Mouse (Mus musculus): Measurements from ENCODE around the gene Bcl11a. TPM values are rescaled to one million over a fixed set of nuclear protein-coding genes. Genes with fewer than 3 reads are reported as not detected.
A peak's percentile ranks its signal among the peaks of the same experiment; 100 is the strongest.

Gene Bcl11a
- polyA plus RNA-seq, 1 experiment from 2014 or later, result 117 TPM

DNA sequence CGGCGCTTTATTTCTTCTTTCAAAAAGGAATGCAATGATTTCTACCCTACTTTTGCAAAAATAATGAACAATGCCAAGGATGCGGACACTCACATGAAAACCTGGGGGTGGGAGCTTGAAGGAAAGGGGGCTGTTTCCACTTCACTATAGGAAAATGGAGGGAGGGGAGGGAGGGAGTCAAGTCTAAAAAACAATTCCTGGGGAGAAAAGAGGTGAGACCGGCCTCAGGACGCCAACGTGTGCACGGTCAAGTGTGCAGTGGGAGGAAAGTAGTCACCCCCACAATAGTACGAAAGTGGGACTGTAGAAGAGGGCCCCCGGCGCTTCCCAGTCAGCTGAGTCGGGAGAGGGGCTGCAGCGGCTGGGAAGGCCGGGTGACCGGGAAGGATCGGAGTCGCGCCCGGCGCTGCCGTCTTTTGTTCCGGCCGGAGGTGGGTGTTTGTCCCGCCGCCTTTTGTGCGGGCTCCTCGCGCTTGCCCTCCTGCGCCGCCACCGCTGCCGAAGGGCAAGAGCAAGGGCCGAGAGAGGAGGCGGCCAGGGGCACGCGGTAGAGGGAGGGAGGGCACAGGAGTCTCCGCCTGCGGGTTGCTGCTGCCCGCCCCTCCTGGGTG, 955 bp downstream of the Bcl11a start:
- H3K9ac ChIP-seq (replicated peaks; ENCODE audit: low read length), result peak overlapping the region; percentile 90
- peaks cover 21% of the 10 kb centered on the region for H3K4me1 ChIP-seq (ENCODE audit: control insufficient read depth, insufficient read depth, low read length)
- DNase-seq (peak; percentile 71), ATAC-seq (ENCODE audit: low FRiP score, low TSS enrichment) (no peak)
- H3K27ac ChIP-seq (replicated peaks; ENCODE audit: low read depth, low read length), result peak overlapping the region; percentile 96
- no peaks in the 10 kb centered on the region for H3K9me3 ChIP-seq (ENCODE audit: control insufficient read depth, low read length)
- H3K27me3 ChIP-seq (ENCODE audit: control insufficient read depth, insufficient read depth, low read length), result no peaks in the 10 kb centered on the region
- H3K4me3 ChIP-seq (replicated peaks; ENCODE audit: low read depth, low read length), result peak overlapping the region; percentile 67
- under 1% methylated on average over 38 of the region's 38 CpGs for WGBS
- H3K36me3 ChIP-seq (ENCODE audit: control insufficient read depth, insufficient read depth, low read length), result no peaks in the 10 kb centered on the region
- H3K4me2 ChIP-seq (ENCODE audit: low read length), result peak overlapping the region; percentile 99

DNA sequence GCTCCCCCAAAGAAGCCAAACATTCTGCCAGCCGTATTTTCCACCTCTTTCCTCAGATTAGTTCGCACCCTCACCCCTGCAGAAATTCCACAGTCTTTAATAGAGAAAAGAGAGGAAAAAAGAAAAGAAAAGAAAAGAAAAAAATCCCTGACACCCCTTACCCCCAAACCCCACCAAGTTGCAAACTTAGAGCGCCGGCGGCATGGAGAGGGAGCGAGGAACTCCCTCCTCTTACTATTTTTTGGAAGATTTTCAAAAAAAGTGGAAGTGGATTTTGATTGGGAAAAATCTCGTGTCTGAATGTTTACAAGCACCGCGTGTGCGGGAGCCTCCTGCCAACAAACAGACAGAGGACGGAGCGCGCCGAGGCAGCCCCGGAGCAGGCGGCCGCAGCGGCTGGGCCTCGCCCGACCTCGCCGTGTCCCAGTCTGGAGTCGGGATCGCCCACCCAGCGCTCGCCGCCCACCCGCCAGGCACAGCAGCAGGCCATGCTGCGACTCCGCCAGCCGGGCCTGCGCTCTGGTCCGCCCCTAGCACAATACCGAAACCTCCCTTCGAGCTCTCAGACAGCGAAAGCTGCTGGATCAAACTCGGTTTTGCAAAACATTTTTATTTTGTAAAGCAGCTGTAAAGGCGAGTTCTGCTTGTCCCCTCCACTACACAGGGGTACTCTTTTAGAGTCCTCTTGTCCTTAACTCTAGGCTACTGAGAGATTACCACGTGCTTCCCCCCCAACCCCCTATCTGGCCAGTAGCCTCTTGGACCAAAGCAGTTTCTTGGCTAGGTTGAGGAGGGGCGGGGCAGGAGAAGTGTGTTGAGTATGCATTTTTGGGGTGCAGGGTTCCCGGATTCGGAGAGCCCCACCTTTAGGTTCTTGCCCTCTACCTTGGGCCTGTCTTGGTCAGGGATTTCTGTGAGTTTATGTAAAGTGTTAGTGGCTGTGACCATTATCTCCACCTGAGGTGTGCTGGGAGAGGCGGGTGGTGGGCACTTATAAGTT, 1.8 kb downstream of the Bcl11a start:
- DNase-seq (peak; percentile 75), ATAC-seq (ENCODE audit: low FRiP score, low TSS enrichment) (no peak)
- H3K27ac ChIP-seq (replicated peaks; ENCODE audit: low read depth, low read length), result peak overlapping the region; percentile 96
- no peaks in the 10 kb centered on the region for H3K36me3 ChIP-seq (ENCODE audit: control insufficient read depth, insufficient read depth, low read length)
- H3K4me2 ChIP-seq (ENCODE audit: low read length), result peak overlapping the region; percentile 99
- peak overlapping the region; percentile 90 for H3K9ac ChIP-seq (replicated peaks; ENCODE audit: low read length)
- peak overlapping the region; percentile 67 for H3K4me3 ChIP-seq (replicated peaks; ENCODE audit: low read depth, low read length)
- WGBS, result under 1% methylated on average over 43 of the region's 43 CpGs
- peaks cover 23% of the 10 kb centered on the region for H3K4me1 ChIP-seq (ENCODE audit: control insufficient read depth, insufficient read depth, low read length)
- no peaks in the 10 kb centered on the region for H3K9me3 ChIP-seq (ENCODE audit: control insufficient read depth, low read length)
- H3K27me3 ChIP-seq (ENCODE audit: control insufficient read depth, insufficient read depth, low read length), result no peaks in the 10 kb centered on the region

DNA sequence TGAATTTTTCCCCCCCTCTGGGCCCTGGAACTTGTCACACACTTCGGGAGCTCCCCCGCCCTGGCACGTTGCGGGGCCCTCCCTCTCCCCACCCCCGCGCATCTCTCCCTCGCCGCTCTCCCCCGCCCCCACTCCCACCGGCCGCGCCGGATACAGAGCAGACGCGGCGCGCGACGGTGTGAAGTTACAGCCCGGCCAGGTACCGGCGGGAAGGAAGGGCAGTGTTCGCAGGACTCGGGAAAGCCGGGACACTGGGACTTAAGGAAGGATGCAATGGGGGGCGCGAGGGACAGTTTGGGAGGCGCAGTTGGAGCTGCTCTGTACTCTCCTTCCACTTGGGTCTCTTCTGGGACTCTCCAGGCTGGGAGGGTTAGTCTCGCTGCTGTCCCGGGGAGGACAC, 2.7 kb downstream of the Bcl11a start:
- DNase-seq (peak; percentile 83), ATAC-seq (ENCODE audit: low FRiP score, low TSS enrichment) (peak; percentile 34)
- Histone ChIP-seq H3K36me3 (ENCODE audit: control insufficient read depth, insufficient read depth, low read length) (peaks cover 5% of the 10 kb centered on the region), H3K4me1 (ENCODE audit: control insufficient read depth, insufficient read depth, low read length) (peaks cover 22% of the 10 kb centered on the region), H3K4me2 (ENCODE audit: low read length) (peak overlapping the region; percentile 99), H3K4me3 (replicated peaks; ENCODE audit: low read depth, low read length) (peak overlapping the region; percentile 67), H3K9me3 (ENCODE audit: control insufficient read depth, low read length) (no peaks in the 10 kb centered on the region), H3K27ac (replicated peaks; ENCODE audit: low read depth, low read length) (peak overlapping the region; percentile 96), H3K9ac (replicated peaks; ENCODE audit: low read length) (peak overlapping the region; percentile 90), H3K27me3 (ENCODE audit: control insufficient read depth, insufficient read depth, low read length) (no peaks in the 10 kb centered on the region)
- under 1% methylated on average over 30 of the region's 30 CpGs for WGBS

DNA sequence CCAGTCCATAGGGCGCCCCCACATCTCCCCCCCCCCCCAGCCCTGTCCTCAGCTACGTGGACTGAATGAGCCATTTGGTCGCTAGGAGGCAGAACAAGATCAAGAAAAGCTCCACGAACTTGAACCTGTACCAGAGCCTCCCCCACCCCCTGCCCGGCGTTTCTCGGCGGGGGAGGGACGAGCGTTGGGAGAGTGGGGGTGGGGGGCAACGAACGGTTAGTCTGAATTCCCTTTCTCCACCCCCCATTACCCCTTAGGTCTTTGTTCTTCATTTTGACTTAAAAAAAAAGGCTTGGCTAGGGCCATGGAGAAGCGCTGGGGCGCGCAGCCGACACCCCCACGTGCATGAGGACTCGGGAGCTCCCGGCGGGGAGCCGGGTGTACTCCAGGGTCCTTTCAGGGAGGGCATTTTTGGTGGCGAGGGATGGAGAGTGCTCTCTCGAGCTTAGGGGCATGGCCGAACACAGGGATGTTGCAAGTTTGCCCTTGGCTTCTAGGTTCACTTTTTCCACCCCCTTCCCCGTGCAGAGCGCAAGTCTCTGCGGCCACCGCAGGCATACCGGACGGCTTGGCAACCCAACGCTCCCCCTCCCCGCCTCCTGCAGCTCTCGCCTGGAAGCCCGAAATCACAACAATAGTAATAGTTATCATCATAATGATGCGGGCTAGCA, 3.3 kb downstream of the Bcl11a start:
- Histone ChIP-seq H3K9me3 (ENCODE audit: control insufficient read depth, low read length) (no peaks in the 10 kb centered on the region), H3K4me3 (replicated peaks; ENCODE audit: low read depth, low read length) (peak overlapping the region; percentile 67), H3K4me2 (ENCODE audit: low read length) (peak overlapping the region; percentile 99), H3K36me3 (ENCODE audit: control insufficient read depth, insufficient read depth, low read length) (peaks cover 11% of the 10 kb centered on the region), H3K9ac (replicated peaks; ENCODE audit: low read length) (peak overlapping the region; percentile 90), H3K4me1 (ENCODE audit: control insufficient read depth, insufficient read depth, low read length) (peaks cover 26% of the 10 kb centered on the region), H3K27ac (replicated peaks; ENCODE audit: low read depth, low read length) (peak overlapping the region; percentile 96), H3K27me3 (ENCODE audit: control insufficient read depth, insufficient read depth, low read length) (no peaks in the 10 kb centered on the region)
- DNase-seq (peak; percentile 89), ATAC-seq (ENCODE audit: low FRiP score, low TSS enrichment) (peak; percentile 60)
- WGBS, result under 1% methylated on average over 35 of the region's 35 CpGs

DNA sequence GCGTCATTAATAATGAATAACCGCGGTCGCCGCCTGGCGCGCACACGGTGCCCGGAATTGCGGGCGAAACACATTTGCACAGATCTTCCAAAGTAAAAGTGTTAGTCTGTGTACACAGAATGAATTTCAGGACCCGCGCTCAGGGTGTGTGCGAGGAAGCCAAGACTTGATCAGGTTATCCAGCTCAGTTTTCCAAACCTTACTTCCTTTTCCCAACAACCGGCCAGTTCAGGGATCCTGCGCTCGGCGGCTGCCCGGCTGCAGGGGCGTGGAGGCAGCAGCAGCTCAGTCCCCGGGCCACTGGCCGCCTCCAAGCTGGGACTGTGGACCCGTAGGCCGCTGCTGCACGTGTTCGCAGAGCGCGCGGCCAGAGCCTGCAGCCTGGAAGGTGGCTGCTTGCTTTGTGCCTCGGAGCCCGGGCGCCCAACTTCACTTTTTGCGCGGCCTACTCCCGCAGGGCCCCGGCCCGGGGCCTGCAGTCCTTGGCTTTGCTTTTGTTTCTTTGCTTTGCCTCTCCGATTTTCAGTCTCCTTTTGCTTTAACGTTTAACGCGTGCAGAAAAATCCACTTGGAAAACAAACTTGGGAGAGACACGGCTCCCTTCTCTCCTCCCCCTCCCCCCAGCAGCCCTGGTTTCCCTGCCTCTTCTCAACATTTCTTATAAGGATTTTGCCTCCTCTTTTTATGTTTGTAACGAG, 4.0 kb downstream of the Bcl11a start:
- peaks cover 29% of the 10 kb centered on the region for H3K4me1 ChIP-seq (ENCODE audit: control insufficient read depth, insufficient read depth, low read length)
- H3K9ac ChIP-seq (replicated peaks; ENCODE audit: low read length), result peak overlapping the region; percentile 90
- under 1% methylated on average over 43 of the region's 43 CpGs for WGBS
- H3K27ac ChIP-seq (replicated peaks; ENCODE audit: low read depth, low read length), result peak overlapping the region; percentile 96
- peak overlapping the region; percentile 99 for H3K4me2 ChIP-seq (ENCODE audit: low read length)
- H3K9me3 ChIP-seq (ENCODE audit: control insufficient read depth, low read length), result no peaks in the 10 kb centered on the region
- peak; percentile 80 for DNase-seq
- H3K4me3 ChIP-seq (replicated peaks; ENCODE audit: low read depth, low read length), result peak overlapping the region; percentile 67
- H3K36me3 ChIP-seq (ENCODE audit: control insufficient read depth, insufficient read depth, low read length), result peaks cover 16% of the 10 kb centered on the region
- H3K27me3 ChIP-seq (ENCODE audit: control insufficient read depth, insufficient read depth, low read length), result no peaks in the 10 kb centered on the region
- peak; percentile 22; the same call in 1 of the 2 replicates for ATAC-seq (ENCODE audit: low FRiP score, low TSS enrichment)

DNA sequence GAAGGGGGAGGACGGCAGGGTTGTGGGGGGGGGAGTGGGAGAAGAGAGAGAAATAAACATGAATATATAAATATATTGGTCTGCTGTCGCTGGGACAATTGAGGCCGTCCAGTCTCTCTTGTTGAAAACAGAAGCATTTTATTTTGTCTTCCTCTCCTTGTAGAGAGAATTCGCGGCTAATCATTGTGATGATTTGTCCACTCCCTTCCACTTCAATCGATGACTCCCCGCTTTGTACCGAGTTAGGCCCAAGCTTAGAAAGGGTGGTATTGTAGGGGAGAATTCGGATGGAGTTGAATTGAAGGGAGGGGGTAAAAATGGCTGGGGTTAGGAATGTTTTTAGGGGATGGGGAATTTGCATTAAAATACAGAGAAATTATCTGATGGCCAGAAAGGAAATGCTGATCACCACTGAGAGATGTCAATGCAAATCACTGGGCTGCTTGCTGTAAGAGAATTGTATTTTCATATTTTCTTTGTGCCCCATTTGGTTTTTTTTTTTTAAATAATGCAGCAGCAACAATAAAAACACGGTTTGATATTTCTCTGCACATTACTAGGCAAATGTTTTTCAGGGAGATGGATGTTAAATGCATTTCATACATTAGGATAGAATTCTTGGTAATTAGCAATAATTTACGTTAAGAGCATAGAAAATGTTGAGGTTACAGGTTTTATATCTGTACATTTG, 4.7 kb downstream of the Bcl11a start:
- ATAC-seq (ENCODE audit: low FRiP score, low TSS enrichment) (no peak), DNase-seq (no peak)
- Histone ChIP-seq H3K4me1 (ENCODE audit: control insufficient read depth, insufficient read depth, low read length) (peaks cover 36% of the 10 kb centered on the region), H3K4me2 (ENCODE audit: low read length) (peak overlapping the region; percentile 99), H3K36me3 (ENCODE audit: control insufficient read depth, insufficient read depth, low read length) (peaks cover 23% of the 10 kb centered on the region), H3K27ac (replicated peaks; ENCODE audit: low read depth, low read length) (peak overlapping the region; percentile 96), H3K9me3 (ENCODE audit: control insufficient read depth, low read length) (no peaks in the 10 kb centered on the region), H3K27me3 (ENCODE audit: control insufficient read depth, insufficient read depth, low read length) (no peaks in the 10 kb centered on the region), H3K9ac (replicated peaks; ENCODE audit: low read length) (peak overlapping the region; percentile 90), H3K4me3 (replicated peaks; ENCODE audit: low read depth, low read length) (peak overlapping the region; percentile 67)
- WGBS, result 9% methylated on average over 11 of the region's 11 CpGs

DNA sequence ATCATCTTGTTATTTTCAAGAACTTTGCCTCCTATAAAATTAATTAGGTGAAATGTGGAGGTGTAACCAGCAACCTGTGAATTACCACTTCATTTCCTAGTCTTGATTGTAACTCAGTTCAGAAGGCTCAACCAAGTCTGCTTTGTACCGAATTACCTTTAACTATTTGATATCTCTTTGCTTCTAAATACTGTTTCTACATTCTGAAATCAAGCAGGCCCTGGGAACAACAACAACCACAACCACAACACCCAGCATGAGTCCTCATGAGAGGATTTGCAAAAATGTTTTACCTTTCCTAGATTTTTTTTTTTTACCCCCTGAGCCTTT, 5.2 kb downstream of the Bcl11a start:
- Histone ChIP-seq H3K27me3 (ENCODE audit: control insufficient read depth, insufficient read depth, low read length) (no peaks in the 10 kb centered on the region), H3K4me1 (ENCODE audit: control insufficient read depth, insufficient read depth, low read length) (peaks cover 39% of the 10 kb centered on the region), H3K9ac (replicated peaks; ENCODE audit: low read length) (peak overlapping the region; percentile 57), H3K27ac (replicated peaks; ENCODE audit: low read depth, low read length) (peak overlapping the region; percentile 96), H3K36me3 (ENCODE audit: control insufficient read depth, insufficient read depth, low read length) (peaks cover 28% of the 10 kb centered on the region), H3K4me3 (replicated peaks; ENCODE audit: low read depth, low read length) (peak overlapping the region; percentile 67), H3K9me3 (ENCODE audit: control insufficient read depth, low read length) (no peaks in the 10 kb centered on the region), H3K4me2 (ENCODE audit: low read length) (peak overlapping the region; percentile 99)
- no peak for ATAC-seq (ENCODE audit: low FRiP score, low TSS enrichment)
- 31% methylated on average over 1 of the region's 1 CpGs for WGBS
- DNase-seq, result no peak

DNA sequence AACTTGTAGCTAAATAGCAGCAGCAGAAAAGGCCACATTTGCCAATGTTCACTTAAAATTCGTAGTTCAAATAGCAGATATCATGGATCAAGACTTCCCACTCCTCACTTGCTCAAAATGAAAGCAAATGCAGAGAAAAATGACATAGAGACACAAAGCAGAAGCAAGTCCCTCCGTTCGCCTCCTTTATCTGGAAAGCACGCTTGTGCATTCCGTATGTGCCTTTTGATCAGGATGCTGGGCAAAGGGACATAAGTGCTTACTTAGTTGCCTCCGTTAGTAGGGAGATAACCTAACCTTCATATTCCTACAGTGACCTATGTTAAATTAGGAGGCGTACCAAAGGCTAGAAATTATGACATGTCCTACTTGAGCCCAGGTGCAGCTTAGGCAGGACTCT, 5.6 kb downstream of the Bcl11a start:
- WGBS, result 38% methylated on average over 7 of the region's 7 CpGs
- ATAC-seq (ENCODE audit: low FRiP score, low TSS enrichment), result no peak
- peaks cover 43% of the 10 kb centered on the region for H3K4me1 ChIP-seq (ENCODE audit: control insufficient read depth, insufficient read depth, low read length)

More for the DNA sequence above, 5.6 kb downstream of the Bcl11a start:
- H3K4me3 ChIP-seq (replicated peaks; ENCODE audit: low read depth, low read length), result peak overlapping the region; percentile 67
- peak overlapping the region; percentile 96 for H3K27ac ChIP-seq (replicated peaks; ENCODE audit: low read depth, low read length)
- H3K27me3 ChIP-seq (ENCODE audit: control insufficient read depth, insufficient read depth, low read length), result no peaks in the 10 kb centered on the region
- H3K36me3 ChIP-seq (ENCODE audit: control insufficient read depth, insufficient read depth, low read length), result peaks cover 32% of the 10 kb centered on the region
- H3K9ac ChIP-seq (replicated peaks; ENCODE audit: low read length), result peak overlapping the region; percentile 57
- DNase-seq, result peak; percentile 60
- H3K4me2 ChIP-seq (ENCODE audit: low read length), result peak overlapping the region; percentile 99
- H3K9me3 ChIP-seq (ENCODE audit: control insufficient read depth, low read length), result no peaks in the 10 kb centered on the region

Measured in midbrain, embryonic 14.5 days (tissue).